Mouse (Mus musculus): ENCODE data around the gene Snw1.

- TF ChIP-seq POLR2A (IDR thresholded peaks at IDR 0.05; ENCODE audit: extremely low read depth, insufficient read depth, low read length) = no peak
- no peak for TF ChIP-seq CTCF (IDR thresholded peaks at IDR 0.05; ENCODE audit: extremely low read depth, insufficient read depth, low read length)
These were observed 72.8 kb downstream of the Snw1 start for GRCm38 (mm10) chr12:87399119-87399819.
